Mouse (Mus musculus) lung, postnatal 0 days (tissue): ENCODE results near the gene Tmem150b.

Experiments
- CTCF ChIP-seq: IDR thresholded peaks from 2 replicates; pipeline ENCODE4 v1.5.1; 2016; ENCODE audit warnings: antibody characterized with exemption, mild to moderate bottlenecking
- EP300 ChIP-seq: IDR thresholded peaks from 2 replicates; pipeline ENCODE4 v1.6.1; 2016; ENCODE audit warnings: antibody characterized with exemption, mild to moderate bottlenecking, control low read depth

DNA sequence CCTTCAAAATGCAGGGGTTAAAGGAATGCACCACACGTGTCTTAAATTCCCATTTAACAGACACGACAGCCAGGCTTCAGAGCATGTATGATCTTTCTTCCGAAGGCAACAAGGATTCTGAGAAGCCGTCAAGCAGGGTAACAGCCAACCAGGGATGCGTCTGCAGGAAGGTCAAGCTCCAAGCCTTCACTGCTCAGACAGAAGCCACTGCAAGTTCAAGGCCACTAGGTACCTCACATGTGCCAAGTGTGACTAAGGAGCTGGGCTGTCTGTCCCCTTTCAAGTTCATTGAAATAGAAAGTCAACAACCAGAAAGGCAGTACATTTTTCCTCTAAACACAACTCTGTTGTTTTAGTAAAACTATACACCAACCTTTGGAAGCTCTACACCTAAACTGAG is 58.2 kb downstream of the Tmem150b start:
- no peak for TF ChIP-seq EP300
- no peak for TF ChIP-seq CTCF
